Mouse (Mus musculus) spleen, adult 2 months (tissue): ENCODE measurements around the gene Gphn. TPM values are rescaled to one million over a fixed set of nuclear protein-coding genes. Genes with fewer than 3 reads are reported as not detected.

Experiments used
- DNase-seq, 2 experiments: peaks; one replicate each; pipeline versions ENCODE4 v3.0.0 to v3.0.0-alpha.2; 2012 to 2021; ENCODE audit warnings: low spot score in 2 of 2, low read depth in 1 of 2
- H3K27ac ChIP-seq: fragments of 200-500 bp; 2 replicates; pipeline ENCODE4 v1.5.1; 2012; ENCODE audit warnings: low read length, inconsistent platforms; ENCODE audit not compliant: insufficient read depth
- H3K27me3 ChIP-seq: fragments of 200-500 bp; 2 replicates; pipeline ENCODE4 v1.6.1; 2012; ENCODE audit warnings: mild to moderate bottlenecking, moderate library complexity, low read length, inconsistent platforms; ENCODE audit not compliant: control insufficient read depth, insufficient read depth
- H3K36me3 ChIP-seq: fragments of 200-500 bp; 2 replicates; pipeline ENCODE4 v1.6.1; 2012; ENCODE audit warnings: mild to moderate bottlenecking, low read length, inconsistent platforms; ENCODE audit not compliant: control insufficient read depth, insufficient read depth
- H3K4me1 ChIP-seq: fragments of 200-500 bp; 2 replicates; pipeline ENCODE4 v1.6.1; 2011; ENCODE audit warnings: inconsistent platforms; ENCODE audit not compliant: control insufficient read depth, insufficient read depth, insufficient read length
- H3K4me3 ChIP-seq: fragments of 200-500 bp; 2 replicates; pipeline ENCODE4 v1.5.1; 2011; ENCODE audit warnings: mild to moderate bottlenecking, inconsistent platforms; ENCODE audit not compliant: insufficient read depth, insufficient read length; ENCODE audit errors: extremely low read depth
- CTCF ChIP-seq: fragments of 200-500 bp; IDR thresholded peaks from 2 replicates; pipeline ENCODE4 v1.5.1; 2011; ENCODE audit warnings: mild to moderate bottlenecking, inconsistent platforms; ENCODE audit not compliant: insufficient read depth, insufficient read length, insufficient replicate concordance; ENCODE audit errors: extremely low read depth
- POLR2A ChIP-seq: fragments of 200-500 bp; IDR thresholded peaks from 2 replicates; pipeline ENCODE4 v1.6.1; 2011; ENCODE audit warnings: low read depth, low read length, inconsistent platforms
- WGBS: fragments of 180-500 bp; shearing (Covaris S2); methylation state at CpG from one replicate; pipeline ENCODE4 v1.1.7; 2018; 5-methylcytosine and 5-hydroxymethylcytosine counted together
- polyA plus RNA-seq: library from polyadenylated mRNA; depleted of rRNA; stranded (reverse); fragments of >200 nt; gene quantifications from 2 replicates; pipeline ENCODE4 v1.2.3, GENCODE M21; 2012

Gene Gphn
- polyA plus RNA-seq, 1 experiment = 4.3 TPM

DNA sequence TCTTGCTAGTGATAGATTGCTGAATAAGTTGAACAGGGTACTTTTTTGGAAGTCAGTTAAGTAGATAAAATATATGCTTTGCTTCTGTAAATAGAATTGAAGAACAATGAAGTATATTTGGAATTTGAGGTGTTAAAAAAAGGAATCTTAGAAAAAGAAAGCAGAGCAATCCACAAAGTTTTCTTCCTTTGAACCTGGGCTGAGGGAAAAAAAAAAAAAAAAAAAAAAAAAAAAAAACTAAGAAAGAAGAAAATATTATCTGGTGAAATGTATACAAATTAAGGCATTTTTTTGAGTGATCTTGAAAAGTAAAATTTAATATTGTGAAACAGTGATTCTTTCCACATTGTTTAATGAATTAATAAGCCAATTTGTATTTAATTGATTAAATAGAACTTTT, 6.4 kb downstream of the Gphn start:
- no peaks in the 10 kb centered on the region for H3K4me1 ChIP-seq
- TF ChIP-seq CTCF (no peak), POLR2A (no peak)
- H3K36me3 ChIP-seq = no peaks in the 10 kb centered on the region

DNA sequence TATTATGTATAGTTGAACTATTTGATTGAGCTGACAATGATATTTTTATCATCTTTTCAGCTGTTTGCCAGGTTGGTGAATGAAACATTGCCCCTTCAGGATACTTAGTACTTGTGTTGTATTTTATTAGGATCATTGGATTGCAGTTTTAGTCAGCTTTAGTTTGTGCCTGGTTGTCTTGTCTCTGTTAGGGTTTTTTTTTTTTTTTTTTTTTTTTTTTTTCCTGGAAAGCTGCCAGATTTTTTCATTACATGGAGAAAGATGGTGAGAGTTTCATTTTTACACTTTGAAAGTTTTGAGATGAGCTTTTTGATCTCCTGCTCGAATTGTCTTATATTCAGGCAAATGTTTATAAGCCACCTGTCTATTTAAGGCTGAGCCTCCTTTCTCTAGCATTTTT, 22.2 kb downstream of the Gphn start:
- Histone ChIP-seq H3K4me3 (no peak overlapping the region), H3K27ac (no peak overlapping the region), H3K4me1 (no peaks in the 10 kb centered on the region), H3K27me3 (no peaks in the 10 kb centered on the region), H3K36me3 (no peaks in the 10 kb centered on the region)
- DNase-seq = no peak
- TF ChIP-seq CTCF (no peak), POLR2A (no peak)
- 29% methylated on average over 1 of the region's 1 CpGs for WGBS

More for the DNA sequence above, 6.4 kb downstream of the Gphn start:
- H3K27me3 ChIP-seq = no peaks in the 10 kb centered on the region
- H3K4me3 ChIP-seq = no peak overlapping the region
- H3K27ac ChIP-seq = no peak overlapping the region
- no peak for DNase-seq

DNA sequence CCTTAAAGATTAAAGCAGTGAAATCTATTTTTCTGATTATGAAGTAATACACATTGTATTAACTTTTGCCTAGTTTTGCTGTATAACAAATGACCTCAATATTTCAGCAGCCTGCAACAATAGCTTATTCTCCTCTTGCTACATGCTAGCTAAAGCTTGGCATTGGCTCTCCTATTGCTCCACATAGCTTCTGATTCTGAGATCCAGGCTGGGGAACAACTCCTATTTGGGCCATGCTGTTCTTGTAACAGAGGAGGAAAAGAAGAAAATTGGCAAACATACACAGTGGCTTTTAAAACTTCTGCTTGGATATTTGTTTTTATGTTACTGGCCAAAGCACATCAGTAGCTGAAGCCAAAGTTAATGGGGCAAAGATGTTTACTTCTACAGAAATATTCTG, 23.0 kb downstream of the Gphn start:
- Histone ChIP-seq H3K36me3 (no peaks in the 10 kb centered on the region), H3K4me1 (no peaks in the 10 kb centered on the region), H3K4me3 (no peak overlapping the region), H3K27me3 (no peaks in the 10 kb centered on the region), H3K27ac (no peak overlapping the region)
- DNase-seq = no peak
- no peak for TF ChIP-seq CTCF
- TF ChIP-seq POLR2A = no peak

- Histone ChIP-seq H3K36me3 (no peaks in the 10 kb centered on the region), H3K4me1 (no peaks in the 10 kb centered on the region), H3K4me3 (no peak overlapping the region), H3K27ac (no peak overlapping the region), H3K27me3 (no peaks in the 10 kb centered on the region)
- no peak for TF ChIP-seq POLR2A
- no peak for TF ChIP-seq CTCF
- no peak for DNase-seq
- WGBS = 74% methylated on average over 2 of the region's 2 CpGs
Observed at GRCm38 (mm10) chr12:78277386-78277785, 51.2 kb downstream of the Gphn start.

GRCm38 (mm10) chr12:78290384-78290783, 64.2 kb downstream of the Gphn start:
- Histone ChIP-seq H3K4me1 (no peaks in the 10 kb centered on the region), H3K36me3 (no peaks in the 10 kb centered on the region), H3K27me3 (no peaks in the 10 kb centered on the region), H3K4me3 (no peak overlapping the region), H3K27ac (no peak overlapping the region)
- DNase-seq = no peak
- no peak for TF ChIP-seq POLR2A
- TF ChIP-seq CTCF = no peak
- WGBS = 88% methylated on average over 1 of the region's 1 CpGs

GRCm38 (mm10) chr12:78298824-78299398, 72.7 kb downstream of the Gphn start:
- Histone ChIP-seq H3K27ac (no peak overlapping the region), H3K27me3 (no peaks in the 10 kb centered on the region), H3K4me1 (no peaks in the 10 kb centered on the region; the same call in 1 of the 2 replicates), H3K36me3 (no peaks in the 10 kb centered on the region), H3K4me3 (no peak overlapping the region)
- 68% methylated on average over 1 of the region's 1 CpGs for WGBS
- no peak for DNase-seq
- TF ChIP-seq CTCF (no peak), POLR2A (no peak)

- H3K27me3 ChIP-seq = no peaks in the 10 kb centered on the region
- TF ChIP-seq CTCF = no peak
- TF ChIP-seq POLR2A = no peak
- H3K4me3 ChIP-seq = no peak overlapping the region
- DNase-seq = no peak
- H3K36me3 ChIP-seq = no peaks in the 10 kb centered on the region
- no peak overlapping the region for H3K27ac ChIP-seq
- no peaks in the 10 kb centered on the region for H3K4me1 ChIP-seq
Observed at GRCm38 (mm10) chr12:78315106-78315505, 88.9 kb downstream of the Gphn start.
